Mouse (Mus musculus): Measurements from ENCODE around the gene Dab2ip.

GRCm38 (mm10) chr2:35508597-35509342 lies 49.3 kb upstream of the Dab2ip start:
- TF ChIP-seq CTCF (IDR thresholded peaks at IDR 0.05; ENCODE audit: low read depth, low read length) = no peak
- no peak for TF ChIP-seq POLR2A (IDR thresholded peaks at IDR 0.05; ENCODE audit: borderline replicate concordance, low read depth, low read length)
